Mouse (Mus musculus) adrenal gland, postnatal 10 days (tissue): ENCODE results near the gene Gm42906. TPM values are rescaled to one million over a fixed set of nuclear protein-coding genes. Genes with fewer than 3 reads are reported as not detected.

Experiments
- DNase-seq: peaks from one replicate; pipeline ENCODE4 v3.0.0; 2021; ENCODE audit warnings: mixed read lengths
- total RNA-seq, 2 experiments: library from RNA; stranded (reverse); gene quantifications; 2 replicates each; pipeline ENCODE4 v1.2.3; 2021

The Gm42906 gene
- total RNA-seq, 2 experiments from 2014 or later, result not detected

GRCm38 (mm10) chr5:151394690-151395089 is 33.3 kb downstream of the Gm42906 start:
- no peak for DNase-seq

- DNase-seq, result peak; percentile 14
Measured at GRCm38 (mm10) chr5:151393821-151394662, 33.9 kb downstream of the Gm42906 start.

GRCm38 (mm10) chr5:151389827-151390226 is 38.1 kb downstream of the Gm42906 start:
- DNase-seq, result no peak

GRCm38 (mm10) chr5:151379896-151380295 is 48.1 kb downstream of the Gm42906 start:
- no peak for DNase-seq

GRCm38 (mm10) chr5:151379210-151379609 is 48.8 kb downstream of the Gm42906 start:
- DNase-seq, result no peak

- no peak for DNase-seq
Measured at GRCm38 (mm10) chr5:151376931-151377330, 51.0 kb downstream of the Gm42906 start.

GRCm38 (mm10) chr5:151374825-151375224 is 53.1 kb downstream of the Gm42906 start:
- no peak for DNase-seq

GRCm38 (mm10) chr5:151371130-151371529 is 56.8 kb downstream of the Gm42906 start:
- DNase-seq, result no peak

GRCm38 (mm10) chr5:151369306-151369721 is 58.6 kb downstream of the Gm42906 start:
- DNase-seq, result no peak

- peak; percentile 100 for DNase-seq
Measured at GRCm38 (mm10) chr5:151368395-151369190, 59.4 kb downstream of the Gm42906 start.

GRCm38 (mm10) chr5:151367881-151368394 is 60.0 kb downstream of the Gm42906 start:
- peak; percentile 68 for DNase-seq

GRCm38 (mm10) chr5:151367317-151367716 is 60.6 kb downstream of the Gm42906 start:
- no peak for DNase-seq

- no peak for DNase-seq
Measured at GRCm38 (mm10) chr5:151363343-151364000, 64.5 kb downstream of the Gm42906 start.

- no peak for DNase-seq
Measured at GRCm38 (mm10) chr5:151349616-151350015, 78.3 kb downstream of the Gm42906 start.

GRCm38 (mm10) chr5:151348418-151348817 is 79.5 kb downstream of the Gm42906 start:
- no peak for DNase-seq

- peak; percentile 91 for DNase-seq
Measured at GRCm38 (mm10) chr5:151346626-151347025, 81.3 kb downstream of the Gm42906 start.

GRCm38 (mm10) chr5:151344737-151345136 is 83.2 kb downstream of the Gm42906 start:
- no peak for DNase-seq

- no peak for DNase-seq
Measured at GRCm38 (mm10) chr5:151333686-151334085, 94.3 kb downstream of the Gm42906 start.

- no peak for DNase-seq
Measured at GRCm38 (mm10) chr5:151333191-151333594, 94.8 kb downstream of the Gm42906 start.

- DNase-seq, result peak; percentile 8
Measured at GRCm38 (mm10) chr5:151315804-151316597, 112.0 kb downstream of the Gm42906 start.

- peak; percentile 12 for DNase-seq
Measured at GRCm38 (mm10) chr5:151300286-151300685, 127.7 kb downstream of the Gm42906 start.
